Mouse (Mus musculus): ENCODE data around the gene Brat1. TPM values are rescaled to one million over a fixed set of nuclear protein-coding genes. Genes with fewer than 3 reads are reported as not detected.

Brat1 gene
- total RNA-seq, 2 experiments from 2014 or later: 6.4 to 11.1 TPM

GRCm38 (mm10) chr5:140741040-140741439, 36.2 kb downstream of the Brat1 start:
- ATAC-seq (replicated peaks; ENCODE audit: poor library complexity): no peak

- ATAC-seq (replicated peaks; ENCODE audit: poor library complexity): peak; percentile 74
Measured at GRCm38 (mm10) chr5:140741877-140742276, 37.1 kb downstream of the Brat1 start.

DNA sequence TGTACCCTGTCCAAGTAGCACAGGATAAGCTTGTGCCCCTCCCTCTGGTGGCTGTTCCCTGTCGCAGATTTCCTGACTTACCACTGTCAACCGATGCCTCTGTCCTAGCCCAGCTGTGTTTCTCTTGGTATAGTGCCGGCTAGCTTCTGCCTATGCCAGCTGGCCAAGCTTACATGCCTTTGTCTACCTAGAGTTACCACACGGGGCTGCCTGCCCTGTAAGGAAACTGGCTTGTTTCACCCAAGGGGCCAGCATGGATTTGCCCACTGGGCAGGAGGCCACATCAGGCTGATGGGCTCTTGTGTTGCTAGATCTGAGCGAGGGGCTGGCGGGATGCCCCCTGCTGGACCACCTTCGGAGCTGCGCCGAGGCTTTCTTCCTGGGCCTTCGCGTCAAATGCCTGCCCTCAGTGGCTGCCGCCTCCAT, 38.9 kb downstream of the Brat1 start:
- ATAC-seq (replicated peaks; ENCODE audit: poor library complexity): peak; percentile 23; the same call in 1 of the 2 replicates

DNA sequence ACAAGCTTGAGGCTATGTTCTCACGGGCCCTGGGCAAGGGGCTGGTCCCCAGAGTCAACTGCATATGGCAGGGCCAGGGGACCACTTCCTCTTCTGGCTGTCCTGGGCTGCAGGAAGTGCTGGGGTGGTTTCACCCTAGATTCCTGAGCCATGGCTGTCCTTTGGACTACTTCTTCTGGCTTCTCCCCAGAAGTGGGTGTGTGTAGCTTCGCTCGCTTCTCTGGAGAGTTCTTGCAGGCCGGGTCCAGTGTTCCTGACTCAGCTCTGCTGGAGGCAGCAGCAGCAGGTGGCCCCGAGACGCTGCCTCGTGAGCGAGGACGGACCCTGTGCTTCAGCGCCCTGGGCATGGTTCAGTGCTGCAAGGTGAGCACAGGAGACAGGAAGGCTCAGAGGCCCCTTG, 43.6 kb downstream of the Brat1 start:
- ATAC-seq (replicated peaks; ENCODE audit: poor library complexity): peak; percentile 37

DNA sequence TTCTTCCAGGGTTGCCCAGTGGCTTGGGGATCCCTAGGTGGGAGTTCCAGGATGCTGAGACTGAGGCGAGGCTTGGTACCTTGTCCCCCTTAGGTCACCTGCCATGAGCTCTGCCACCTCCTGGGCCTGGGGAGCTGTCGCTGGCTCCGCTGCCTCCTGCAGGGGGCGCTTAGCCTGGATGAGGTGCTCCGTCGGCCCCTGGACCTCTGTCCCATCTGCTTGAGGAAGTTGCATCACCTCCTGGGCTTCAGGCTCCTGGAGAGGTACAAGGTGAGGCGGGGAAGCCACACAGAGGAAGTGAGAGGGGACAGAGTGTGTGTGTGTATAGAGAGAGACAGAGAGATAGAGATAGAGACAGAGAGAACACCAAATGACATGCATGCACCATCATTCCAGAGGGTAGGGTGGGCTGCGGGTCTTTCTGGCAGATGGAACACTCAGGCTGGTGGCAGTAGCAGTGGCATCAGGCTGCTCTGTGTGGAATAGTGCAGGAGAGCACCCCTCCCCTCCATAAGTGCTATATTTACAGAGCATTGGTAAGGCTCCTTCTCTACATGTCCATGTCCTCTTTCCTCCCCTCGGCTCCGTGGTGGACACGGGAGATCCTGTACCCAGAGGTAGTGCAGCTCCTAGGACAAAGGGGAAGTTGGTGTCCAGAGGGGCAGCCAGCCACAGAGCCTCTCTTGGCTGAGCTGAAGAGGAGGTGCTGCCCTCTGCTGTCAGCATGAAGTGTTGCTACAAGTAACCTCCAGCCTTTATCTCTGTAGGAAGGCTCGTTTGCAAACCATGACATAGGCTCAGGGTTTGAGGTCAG, 44.5 kb downstream of the Brat1 start:
- peak; percentile 85 for ATAC-seq (replicated peaks; ENCODE audit: poor library complexity)

- ATAC-seq (replicated peaks; ENCODE audit: poor library complexity): 0 out of 2 replicates have a peak, but pooled peaks have one; percentile 30
Measured at GRCm38 (mm10) chr5:140750925-140751324, 46.1 kb downstream of the Brat1 start.

- ATAC-seq (replicated peaks; ENCODE audit: poor library complexity): no peak
Measured at GRCm38 (mm10) chr5:140752041-140752440, 47.2 kb downstream of the Brat1 start.

DNA sequence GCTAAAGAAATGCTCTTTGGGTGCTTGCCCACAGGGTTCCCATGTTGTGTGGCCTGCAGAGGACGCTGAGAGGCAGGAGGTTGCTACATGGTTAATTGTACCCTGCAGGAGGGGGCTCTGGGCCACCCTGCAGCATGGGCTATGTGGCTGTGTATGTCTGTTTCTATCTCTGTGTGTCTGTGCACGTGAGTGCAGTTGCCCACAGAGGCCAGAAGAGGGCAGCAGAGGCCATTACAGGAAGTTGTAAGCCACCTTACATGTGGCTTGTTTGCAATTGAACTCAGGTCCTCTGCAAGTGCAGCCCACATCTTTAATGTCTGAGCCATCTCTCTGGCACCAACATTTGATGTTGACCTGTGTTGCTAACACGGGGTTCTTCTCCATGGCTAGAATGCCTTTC, 47.8 kb downstream of the Brat1 start:
- ATAC-seq (replicated peaks; ENCODE audit: poor library complexity): no peak

DNA sequence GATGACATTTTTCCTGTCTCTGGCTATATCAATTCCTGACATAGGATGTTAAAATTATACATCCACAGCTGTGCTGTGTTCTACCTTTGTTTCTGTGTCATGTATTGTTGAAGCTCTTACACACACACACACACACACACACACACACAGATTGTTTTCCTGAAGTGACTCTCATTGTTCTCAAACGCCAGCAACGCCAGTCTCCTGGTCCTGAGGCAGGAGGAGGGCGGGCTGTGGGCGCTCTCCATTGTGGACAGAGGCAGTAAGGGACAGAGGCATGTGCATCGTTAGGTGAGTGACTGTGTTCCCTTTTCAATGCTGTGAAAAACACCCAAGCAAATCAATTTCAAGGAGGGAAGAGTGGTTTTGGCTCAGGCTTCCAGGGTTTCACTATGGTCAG, 48.4 kb downstream of the Brat1 start:
- ATAC-seq (replicated peaks; ENCODE audit: poor library complexity): no peak

DNA sequence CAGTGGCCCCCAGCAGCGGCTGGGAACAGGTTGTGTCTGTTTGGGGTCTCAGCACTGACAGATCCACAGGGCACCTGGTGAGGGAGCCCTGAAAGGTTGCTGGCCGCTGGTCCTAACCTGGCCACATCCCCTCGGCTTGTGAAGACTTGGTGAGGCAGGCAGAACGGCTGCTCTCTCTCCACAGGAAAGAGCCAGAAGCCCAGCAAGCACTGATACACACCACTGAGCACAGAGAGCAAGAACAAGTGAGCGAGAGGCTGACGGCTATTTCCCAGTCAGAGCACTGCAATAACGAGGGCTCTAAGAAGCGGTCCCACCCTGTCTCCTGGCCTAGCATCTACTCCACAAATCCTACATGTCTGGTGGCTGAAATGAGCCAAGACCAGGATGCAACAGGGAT, 54.1 kb downstream of the Brat1 start:
- ATAC-seq (replicated peaks; ENCODE audit: poor library complexity): no peak

DNA sequence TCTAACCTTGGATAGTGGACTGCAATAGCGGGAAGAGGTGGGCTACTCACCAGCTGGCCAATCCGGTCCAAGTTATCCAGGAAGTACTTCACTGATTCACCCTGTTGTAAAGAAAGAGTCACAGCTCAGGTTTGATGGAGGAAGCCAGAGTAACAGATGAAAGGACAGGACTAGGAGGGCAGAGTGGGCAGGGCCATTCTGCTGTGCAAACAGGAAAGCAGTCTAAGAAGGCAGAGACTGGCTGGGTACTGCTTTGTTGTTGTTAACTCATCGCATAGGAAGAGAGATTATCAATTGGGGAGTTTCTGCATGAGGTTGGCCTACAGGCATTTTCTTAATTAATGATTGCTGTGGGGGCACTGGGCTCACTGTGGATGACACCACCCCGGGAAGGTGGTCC, 57.7 kb downstream of the Brat1 start:
- ATAC-seq (replicated peaks; ENCODE audit: poor library complexity): no peak

GRCm38 (mm10) chr5:140764921-140765613, 60.3 kb downstream of the Brat1 start:
- ATAC-seq (replicated peaks; ENCODE audit: poor library complexity): peak; percentile 40; the same call in 1 of the 2 replicates

GRCm38 (mm10) chr5:140766566-140766965, 61.8 kb downstream of the Brat1 start:
- ATAC-seq (replicated peaks; ENCODE audit: poor library complexity): no peak

GRCm38 (mm10) chr5:140767704-140768141, 62.9 kb downstream of the Brat1 start:
- peak; percentile 12; the same call in 1 of the 2 replicates for ATAC-seq (replicated peaks; ENCODE audit: poor library complexity)

- 0 out of 2 replicates have a peak, but pooled peaks have one; percentile 2 for ATAC-seq (replicated peaks; ENCODE audit: poor library complexity)
Measured at GRCm38 (mm10) chr5:140768333-140768732, 63.5 kb downstream of the Brat1 start.

Other genes with a start within 250 kb of the Brat1 start
- 68.5 and 74.5 TPM in 2 replicates for gene Chst12, start 199.5 kb upstream of the Brat1 start, total RNA-seq (2015)
- 31.4 and 39.4 TPM in 2 replicates for gene Chst12, start 199.5 kb upstream of the Brat1 start, total RNA-seq (2017)
- not detected in 2 replicates for gene Grifin, start 139.9 kb upstream of the Brat1 start, total RNA-seq (2015)
- not detected in 2 replicates for gene Grifin, start 139.9 kb upstream of the Brat1 start, total RNA-seq (2017)
- gene Lfng, start 97.7 kb upstream of the Brat1 start, total RNA-seq (2015): 4.8 and 5.6 TPM in 2 replicates
- 13.4 and 15.2 TPM in 2 replicates for gene Lfng, start 97.7 kb upstream of the Brat1 start, total RNA-seq (2017)
- gene Ttyh3, start 56.0 kb upstream of the Brat1 start, total RNA-seq (2015): 31.4 and 35.8 TPM in 2 replicates
- 8.1 and 10.2 TPM in 2 replicates for gene Ttyh3, start 56.0 kb upstream of the Brat1 start, total RNA-seq (2017)
- gene Iqce, start 2.6 kb upstream of the Brat1 start, total RNA-seq (2015): 9.8 and 12.7 TPM in 2 replicates
- gene Iqce, start 2.6 kb upstream of the Brat1 start, total RNA-seq (2017): 9.2 and 9.8 TPM in 2 replicates
- gene Amz1, start 19.1 kb downstream of the Brat1 start, total RNA-seq (2015): 0.20 and 0.30 TPM in 2 replicates
- 0.41 and 1.9 TPM in 2 replicates for gene Amz1, start 19.1 kb downstream of the Brat1 start, total RNA-seq (2017)
- gene Gna12, start 125.4 kb downstream of the Brat1 start, total RNA-seq (2015): 45.4 and 50.2 TPM in 2 replicates
- 33.6 and 33.9 TPM in 2 replicates for gene Gna12, start 125.4 kb downstream of the Brat1 start, total RNA-seq (2017)

All from megakaryocyte progenitor cell, adult 5-6 weeks (primary cell).